Mouse (Mus musculus): Measurements from ENCODE around the gene Aunip.

- TF ChIP-seq SRF (IDR thresholded peaks at IDR 0.05; ENCODE audit: control insufficient read depth, insufficient read length, low read depth), result no peak
- no peak for TF ChIP-seq POLR2A (IDR thresholded peaks at IDR 0.05; ENCODE audit: insufficient read length, low read depth)
- no peak for TF ChIP-seq TCF12 (IDR thresholded peaks at IDR 0.05; ENCODE audit: insufficient read depth, poor library complexity, severe bottlenecking)
- TF ChIP-seq E2F4 (IDR thresholded peaks at IDR 0.05; ENCODE audit: insufficient read depth), result no peak
- TF ChIP-seq MAX (IDR thresholded peaks at IDR 0.05; ENCODE audit: low read depth), result no peak
- TF ChIP-seq USF1 (IDR thresholded peaks at IDR 0.05; ENCODE audit: low read depth), result no peak
- no peak for TF ChIP-seq MYOG (IDR thresholded peaks at IDR 0.05; ENCODE audit: control insufficient read depth in 1 of 3, insufficient read depth in 1 of 3, insufficient read length in 2 of 3, low read depth in 2 of 3)
- TF ChIP-seq MYOD1 (IDR thresholded peaks at IDR 0.05; ENCODE audit: control insufficient read depth in 1 of 3, insufficient read length in 2 of 3, low read depth in 2 of 3), result no peak
- TF ChIP-seq POLR2AphosphoS2 (IDR thresholded peaks at IDR 0.05; ENCODE audit: insufficient read length, low read depth), result no peak
Measured at GRCm38 (mm10) chr4:134557626-134558249, 46.9 kb downstream of the Aunip start.

All from myocyte (in vitro differentiated cells).